ENCODE assay signal across 9 mouse cellular contexts in the genomic region with DNA sequence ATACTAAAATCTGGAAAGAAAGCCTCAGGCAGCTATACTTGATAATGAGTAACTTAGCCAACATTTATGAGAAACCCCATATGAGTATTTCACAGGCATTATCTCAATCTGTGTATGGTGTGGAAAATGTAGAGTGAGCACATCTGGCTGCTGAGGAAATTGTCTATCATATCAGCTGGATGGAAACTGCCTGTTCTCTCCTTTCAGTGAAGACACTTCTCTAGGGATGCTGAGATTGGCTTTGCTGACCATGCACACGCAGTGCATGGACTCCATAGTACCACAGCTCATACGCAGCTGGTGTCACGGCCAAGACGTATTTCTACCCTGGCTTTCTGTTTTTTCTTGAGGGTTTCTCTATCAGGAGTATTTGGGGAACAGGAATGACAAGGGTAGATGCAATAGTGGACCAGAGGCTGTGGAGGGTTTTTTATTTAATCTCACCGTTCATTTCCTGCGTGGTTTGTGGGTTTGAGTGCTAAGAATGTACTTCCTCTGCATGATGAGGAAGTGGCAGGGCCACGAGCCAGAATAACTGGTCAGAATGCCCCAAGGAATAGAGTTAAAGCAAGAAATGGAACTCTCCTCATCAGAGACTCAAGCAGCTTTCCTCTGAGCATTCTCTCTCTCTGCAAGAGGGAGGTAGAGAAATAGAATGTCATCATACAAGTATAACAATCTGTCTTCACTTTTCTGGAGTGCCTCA.
A peak's percentile ranks its signal among the peaks of the same experiment; 100 is the strongest.
DNase-seq lines count a peak whose midpoint lies in the region; ATAC-seq and TF ChIP-seq lines count a peak whose summit lies in the region.
"Had no signal": no experiment of that assay in that cellular context is flagged by ENCODE, and none has a peak within 500 bp of the region (broad histone marks: within the 10 kb centered on the region; RNA-seq: fewer than 3 reads in every experiment).

No protein-coding gene starts in this region.

- no peaks in the 10 kb centered on the region for H3K27me3 ChIP-seq in hindbrain, embryonic 11.5 days (ENCODE audit: control insufficient read depth, insufficient read depth, low read length)

- peak; percentile 77 for ATAC-seq in inflammation-experienced regulatory T-cells, adult 6 months
- no peak for ATAC-seq in hindbrain, embryonic 11.5 days (ENCODE audit: low FRiP score)

- no peaks in the 10 kb centered on the region for H3K36me3 ChIP-seq in hindbrain, embryonic 11.5 days (ENCODE audit: control insufficient read depth, insufficient read depth, low read length)

- H3K9me3 ChIP-seq in hindbrain, embryonic 11.5 days (ENCODE audit: control insufficient read depth, low read length), result no peaks in the 10 kb centered on the region

- H3K9ac ChIP-seq in hindbrain, embryonic 11.5 days (ENCODE audit: low read depth, low read length), result no peak overlapping the region

- TF ChIP-seq POLR2A in bone marrow macrophage, adult 2 months (IDR thresholded peaks at IDR 0.05; ENCODE audit: borderline replicate concordance, low read depth, low read length), result no peak

- peak; percentile 27 for DNase-seq in CD4-positive, CD25-positive, alpha-beta regulatory T cell, adult 2 months (ENCODE audit: low read depth, low spot score)
- peak; percentile 43 for DNase-seq in lung, postnatal 10 days
- no peak for DNase-seq in testis, postnatal 10 days (ENCODE audit: low spot score)
- no peak for DNase-seq in MN1 (ENCODE audit: low spot score)
- DNase-seq in hindbrain, embryonic 11.5 days (ENCODE audit: low spot score), result no peak
- no peak for DNase-seq in frontal cortex, postnatal 10 days (ENCODE audit: low spot score in 2 of 2)
- DNase-seq: cerebellum, adult 11-12 months had no signal

- H3K4me1 ChIP-seq in bone marrow macrophage, adult 2 months (ENCODE audit: control insufficient read depth, insufficient read depth, low read length), result peaks cover 35% of the 10 kb centered on the region
- no peaks in the 10 kb centered on the region for H3K4me1 ChIP-seq in hindbrain, embryonic 11.5 days (replicated peaks; ENCODE audit: control insufficient read depth, insufficient read depth, low read length)

- H3K27ac ChIP-seq in bone marrow macrophage, adult 2 months (ENCODE audit: insufficient read depth, low read depth, low read length), result peak overlapping the region; percentile 88
- H3K27ac ChIP-seq in hindbrain, embryonic 11.5 days (ENCODE audit: low read depth, low read length), result no peak overlapping the region

- H3K4me2 ChIP-seq in hindbrain, embryonic 11.5 days (replicated peaks; ENCODE audit: low read depth, low read length), result no peak overlapping the region

- H3K4me3 ChIP-seq in bone marrow macrophage, adult 2 months (ENCODE audit: insufficient read depth, low read length), result peak overlapping the region; percentile 21
- H3K4me3 ChIP-seq in hindbrain, embryonic 11.5 days (ENCODE audit: low read depth, low read length), result no peak overlapping the region

- 82% methylated on average over 7 of the region's 7 CpGs for WGBS in hindbrain, embryonic 11.5 days

- no peak for TF ChIP-seq CTCF in bone marrow macrophage, adult 2 months (IDR thresholded peaks at IDR 0.05; ENCODE audit: low read depth, low read length)

Comparison
In these comparisons a context has a peak if more than half of its experiments do, and no peak if none do; other contexts are left out.
1. DNase-seq: peak in CD4-positive, CD25-positive, alpha-beta regulatory T cell, adult 2 months (single experiment) and lung, postnatal 10 days (single experiment); none in testis, postnatal 10 days (single experiment), MN1 (single experiment), hindbrain, embryonic 11.5 days (single experiment) and frontal cortex, postnatal 10 days (0 of 2).